Mouse (Mus musculus) testis, postnatal 10 days (tissue): ENCODE measurements around the gene Auts2.

Experiments
- DNase-seq: peaks from one replicate; pipeline ENCODE4 v3.0.0; 2021; ENCODE audit warnings: low spot score

Auts2 gene

DNA sequence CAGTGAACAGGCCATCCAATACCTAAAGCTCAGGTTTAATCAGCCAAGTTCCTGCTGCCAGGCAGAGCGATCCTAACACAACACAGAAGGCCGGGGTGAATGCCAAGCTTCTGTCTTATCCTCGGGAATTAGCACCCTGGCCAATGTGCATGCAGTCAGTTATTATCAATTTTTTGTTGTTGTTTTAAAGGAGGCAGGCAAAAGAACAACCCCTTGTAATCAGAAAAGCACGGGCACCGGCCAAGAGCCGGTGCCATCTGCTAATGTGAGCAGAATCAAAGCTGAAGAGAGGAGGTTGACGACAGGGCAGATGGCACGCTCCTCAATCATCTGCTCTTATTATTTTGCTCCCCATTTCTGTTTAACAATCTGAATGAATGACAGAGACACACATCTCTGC is 373.1 kb downstream of the Auts2 start:
- DNase-seq = no peak

DNA sequence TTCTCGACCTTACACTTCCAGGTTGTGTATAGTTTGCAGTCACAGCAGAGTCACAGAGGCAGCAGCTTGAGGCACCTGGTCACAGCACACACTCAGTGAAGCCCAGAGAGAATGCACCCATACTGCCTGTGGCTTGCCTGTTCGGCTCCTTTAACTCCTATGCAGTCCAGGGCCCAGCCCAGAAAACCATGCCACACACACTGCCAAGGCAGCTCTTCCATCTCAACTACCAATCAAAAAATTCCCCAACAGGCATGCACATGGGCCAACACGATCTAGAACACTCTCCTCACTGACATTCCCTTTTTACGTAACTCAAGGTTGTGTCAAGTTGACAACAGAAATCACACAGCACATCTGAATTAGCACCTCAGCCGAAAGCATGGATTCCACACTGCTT is 374.3 kb downstream of the Auts2 start:
- DNase-seq = no peak

DNA sequence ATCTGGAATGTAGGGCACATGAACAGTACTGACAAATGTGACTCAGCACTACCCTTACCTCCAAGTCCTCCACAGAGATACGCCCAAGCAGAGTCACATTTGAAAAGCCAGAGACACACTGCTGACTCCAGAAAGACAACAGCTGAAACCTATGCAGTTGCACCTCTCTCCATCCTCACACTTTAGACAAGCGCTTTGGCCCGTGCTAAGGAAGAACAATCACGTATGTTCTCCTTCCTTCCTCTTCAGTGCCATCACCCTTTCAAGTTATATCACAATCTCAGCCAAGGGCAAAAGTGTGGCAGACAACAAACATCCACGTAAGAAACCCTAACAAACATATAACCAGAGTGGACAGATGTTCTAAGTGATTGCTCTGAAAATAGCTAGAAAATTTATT is 374.9 kb downstream of the Auts2 start:
- no peak for DNase-seq

DNA sequence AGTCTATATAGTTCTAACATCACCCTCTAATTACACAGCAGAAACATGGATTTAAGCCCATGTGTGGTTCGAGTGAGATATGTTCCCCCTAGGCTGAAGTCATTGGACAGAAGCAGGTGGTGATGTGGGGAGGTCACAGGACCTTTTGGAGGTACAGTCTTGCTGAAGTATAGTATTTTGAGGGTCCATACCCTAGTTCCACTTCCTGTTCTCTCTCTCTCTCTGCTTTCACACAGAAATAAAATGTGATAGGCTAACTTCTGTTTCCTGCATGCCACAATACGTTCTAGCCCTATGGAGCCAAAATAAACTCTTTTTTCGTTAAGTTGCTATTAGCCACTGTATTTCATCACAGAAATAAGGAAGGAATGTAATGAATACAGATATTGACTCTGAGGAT is 376.6 kb downstream of the Auts2 start:
- DNase-seq = no peak

DNA sequence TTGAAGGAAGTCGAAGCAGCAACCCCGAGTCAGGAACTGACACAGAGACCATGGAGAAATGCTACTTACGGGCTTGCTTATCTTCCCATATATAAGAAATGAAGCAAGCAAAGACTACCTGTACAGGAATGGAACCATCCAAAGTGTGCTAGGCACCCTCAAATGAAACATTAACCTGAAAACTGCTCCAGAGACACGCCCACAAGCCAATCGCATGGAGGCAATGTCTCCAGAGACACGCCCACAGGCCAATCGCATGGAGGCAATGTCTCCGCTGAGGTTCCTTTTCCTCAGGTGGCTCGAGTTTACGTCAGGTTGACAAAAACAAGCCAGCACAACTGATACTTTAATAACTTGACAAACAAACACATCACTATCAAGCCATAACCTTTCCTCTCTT is 379.2 kb downstream of the Auts2 start:
- no peak for DNase-seq

DNA sequence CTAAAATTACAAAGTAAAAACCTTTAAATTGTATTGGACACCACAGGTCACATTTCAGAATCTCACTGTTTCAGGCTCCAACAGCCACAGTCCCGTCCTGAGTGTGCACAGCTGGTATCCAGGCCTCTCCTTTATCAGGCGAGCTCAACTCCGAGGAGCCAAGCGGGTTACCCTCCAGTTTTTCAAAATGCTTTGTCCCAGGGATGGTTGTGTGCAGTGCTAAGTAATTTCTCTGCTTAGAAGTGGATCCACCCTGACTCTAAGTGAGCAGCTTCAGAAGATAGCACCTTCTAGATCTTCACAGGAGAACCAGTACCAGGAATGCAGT is 381.0 kb downstream of the Auts2 start:
- DNase-seq = no peak

DNA sequence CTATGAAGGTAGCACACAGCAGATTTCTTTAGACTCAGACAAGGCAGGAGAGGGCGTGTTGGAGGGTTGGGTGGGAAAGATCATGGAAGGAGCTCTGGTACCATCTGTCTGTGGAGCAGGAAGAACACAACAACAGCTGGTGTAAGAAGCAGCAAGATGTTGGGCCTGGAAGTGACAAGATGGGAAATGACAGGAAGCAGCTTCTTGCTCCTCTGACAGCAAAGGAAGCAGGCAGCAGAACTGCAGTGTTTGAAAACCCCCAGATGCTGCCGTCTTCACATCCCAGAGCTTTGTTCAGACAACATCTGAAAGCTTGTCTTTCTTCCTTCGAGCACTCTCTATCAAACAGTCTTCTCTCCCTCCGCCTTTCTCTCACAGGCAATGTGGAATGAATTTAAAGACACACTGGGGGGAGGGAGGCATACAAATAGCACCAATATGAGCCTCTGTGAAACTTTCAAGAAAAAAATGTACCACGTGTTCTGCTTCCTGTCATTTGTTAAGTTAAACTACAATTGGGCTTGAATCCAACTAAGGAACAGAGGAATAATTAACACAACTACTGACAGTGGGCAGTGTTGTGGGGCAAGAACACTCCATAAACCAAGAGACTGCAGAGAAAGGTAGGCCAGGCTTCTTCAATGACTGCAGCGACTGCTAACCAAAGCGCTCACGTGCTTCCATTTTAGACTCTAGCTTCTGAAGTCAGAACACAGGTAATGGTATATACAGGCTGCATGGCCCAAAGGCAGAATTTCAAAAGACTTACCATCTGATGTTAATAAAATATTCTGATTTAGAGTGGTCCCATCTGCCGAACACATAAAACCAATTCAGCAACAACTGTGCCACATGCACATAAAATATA is 381.6 kb downstream of the Auts2 start:
- DNase-seq = no peak

DNA sequence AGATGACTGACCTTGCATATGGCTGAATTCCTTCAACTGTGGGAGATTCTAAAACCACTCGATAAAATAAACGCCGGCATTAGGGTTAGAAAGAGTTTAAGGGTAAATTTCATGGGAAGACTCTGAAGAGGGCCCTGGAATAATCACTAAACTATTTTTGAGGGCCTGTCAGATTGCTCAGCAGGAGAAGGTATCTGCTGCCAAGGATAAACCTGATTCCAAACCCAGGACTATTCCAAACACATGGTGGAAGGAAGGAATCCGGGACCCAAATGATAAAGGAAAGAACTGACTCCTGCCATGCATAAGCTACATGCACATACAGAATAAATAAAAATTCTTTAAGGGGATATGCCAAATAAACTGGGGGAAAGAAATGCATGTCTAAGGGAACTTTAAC is 399.0 kb downstream of the Auts2 start:
- no peak for DNase-seq

DNA sequence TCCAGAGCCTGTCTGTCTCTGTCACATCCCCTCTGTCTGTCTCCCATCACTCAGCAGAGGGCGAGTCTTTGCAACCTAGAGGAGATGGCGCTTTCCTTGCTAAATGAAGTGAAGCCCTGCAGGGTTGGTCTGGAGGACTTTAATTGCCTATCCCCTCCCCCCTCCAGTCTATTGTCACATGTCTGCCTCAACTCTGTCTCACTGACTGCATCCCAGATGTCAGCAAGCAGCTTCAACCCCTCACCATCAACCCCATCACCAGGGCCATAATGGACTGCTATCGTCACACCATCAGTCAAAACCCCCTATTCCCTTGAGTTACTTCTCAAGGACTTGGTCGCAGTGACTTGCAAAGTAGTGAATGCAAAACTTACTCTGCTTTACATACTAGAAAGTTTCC is 402.3 kb downstream of the Auts2 start:
- DNase-seq = no peak

DNA sequence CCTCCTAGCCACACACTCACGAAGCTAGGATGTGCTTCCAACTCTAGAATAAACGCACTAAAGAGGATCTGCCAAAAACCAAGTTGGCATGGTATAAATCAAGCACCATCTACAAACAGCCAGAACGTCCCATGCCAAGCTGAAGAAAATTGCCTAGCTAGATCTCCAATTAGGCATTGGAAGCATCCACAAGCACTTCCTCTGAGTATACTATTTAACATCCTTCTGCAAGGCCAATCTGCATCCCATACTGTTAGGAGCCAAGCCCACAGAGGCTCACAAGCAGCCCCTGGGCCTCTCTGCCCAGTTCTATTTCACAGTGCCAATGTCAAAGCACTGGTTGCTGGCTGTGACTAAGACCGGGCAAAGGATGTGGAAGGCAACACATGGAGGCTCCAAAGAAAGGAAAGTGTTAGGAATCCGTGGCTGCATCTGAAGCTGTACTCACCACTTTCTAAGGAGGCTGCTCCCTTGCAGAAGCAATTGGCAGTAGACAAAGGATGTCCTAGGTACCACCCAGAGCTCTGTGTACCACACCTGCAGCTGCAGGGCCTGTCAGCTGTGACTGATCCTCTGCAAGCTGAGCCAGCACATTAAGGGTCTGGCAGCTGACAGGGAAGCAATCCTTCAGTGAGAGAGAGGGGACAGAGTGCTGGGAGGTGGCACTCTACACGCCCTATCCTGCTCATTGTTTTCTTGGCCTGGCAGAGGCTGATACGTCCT is 407.0 kb downstream of the Auts2 start:
- DNase-seq = no peak

DNA sequence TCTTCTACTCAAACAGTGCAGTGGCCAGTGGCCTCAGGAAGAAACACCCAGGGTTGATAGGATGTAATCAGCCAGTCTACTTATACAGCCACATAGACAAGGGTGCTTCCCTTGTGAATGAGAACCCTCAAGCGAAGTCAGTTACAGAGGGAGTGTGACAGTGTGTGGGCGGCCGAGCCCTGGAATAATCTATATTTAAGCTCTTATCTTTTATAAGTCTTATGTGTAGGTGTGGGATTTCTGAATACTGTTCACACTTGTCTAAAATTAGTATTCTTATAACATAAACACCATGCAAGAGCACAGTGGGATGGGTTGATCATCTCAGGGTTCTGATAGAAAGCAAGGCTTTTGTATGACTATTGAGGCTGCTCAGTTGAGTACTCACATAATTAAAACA is 411.2 kb downstream of the Auts2 start:
- no peak for DNase-seq

DNA sequence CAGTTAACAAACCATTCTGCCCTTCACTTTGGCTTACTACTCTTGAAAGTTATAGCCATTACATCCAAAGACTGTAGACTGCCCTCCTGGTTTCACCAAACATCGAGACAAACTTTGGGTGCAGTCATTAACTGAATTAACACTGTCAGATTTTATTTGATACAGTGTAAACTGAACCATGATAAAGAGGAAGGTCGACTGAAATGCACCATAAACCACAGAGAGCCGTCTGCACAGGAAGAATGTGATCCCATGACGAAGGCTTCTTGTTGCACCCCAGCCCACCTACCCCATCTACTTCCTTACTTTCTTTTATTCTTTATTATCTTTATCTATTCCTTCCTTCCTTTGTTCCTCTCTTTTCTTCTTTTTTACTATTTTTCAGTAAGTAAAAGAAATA is 412.6 kb downstream of the Auts2 start:
- no peak for DNase-seq

DNA sequence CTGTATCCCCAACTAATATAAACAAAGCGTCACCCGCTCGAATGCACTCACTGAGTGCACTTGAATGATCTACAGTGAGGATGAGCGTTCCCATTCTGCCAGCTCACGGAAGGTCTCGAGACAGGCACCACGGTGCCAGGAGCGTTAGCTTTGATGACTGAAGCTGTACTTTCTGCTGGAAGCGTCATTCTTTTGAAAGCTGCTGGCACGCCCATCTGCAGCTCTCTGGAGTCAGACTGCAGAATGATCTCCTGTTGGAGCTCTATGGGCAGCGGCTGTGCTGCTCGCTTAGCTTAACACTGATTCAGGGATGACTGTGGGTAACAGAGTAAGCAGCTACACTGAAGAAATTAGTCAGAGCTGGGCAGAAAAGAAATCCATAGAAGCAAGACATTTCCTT is 416.5 kb downstream of the Auts2 start:
- DNase-seq = no peak

DNA sequence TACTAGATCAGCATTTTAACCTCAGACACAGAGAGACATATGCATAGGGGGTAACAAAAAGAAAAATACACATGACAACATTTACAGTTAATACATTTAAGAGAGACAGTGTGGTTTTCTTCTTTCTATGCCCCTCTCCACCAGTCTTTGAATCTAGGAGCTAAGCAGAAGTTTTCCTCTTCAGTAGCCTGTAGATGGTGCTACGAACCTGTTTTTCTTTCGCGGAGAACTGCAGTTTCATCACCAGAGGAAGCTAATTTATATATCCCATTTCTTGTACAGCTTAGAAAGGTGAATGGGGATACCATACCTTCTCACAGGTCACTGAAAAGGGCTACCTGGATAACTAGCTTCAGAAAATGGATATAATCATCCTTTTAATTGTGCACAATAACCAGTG is 427.5 kb downstream of the Auts2 start:
- no peak for DNase-seq

DNA sequence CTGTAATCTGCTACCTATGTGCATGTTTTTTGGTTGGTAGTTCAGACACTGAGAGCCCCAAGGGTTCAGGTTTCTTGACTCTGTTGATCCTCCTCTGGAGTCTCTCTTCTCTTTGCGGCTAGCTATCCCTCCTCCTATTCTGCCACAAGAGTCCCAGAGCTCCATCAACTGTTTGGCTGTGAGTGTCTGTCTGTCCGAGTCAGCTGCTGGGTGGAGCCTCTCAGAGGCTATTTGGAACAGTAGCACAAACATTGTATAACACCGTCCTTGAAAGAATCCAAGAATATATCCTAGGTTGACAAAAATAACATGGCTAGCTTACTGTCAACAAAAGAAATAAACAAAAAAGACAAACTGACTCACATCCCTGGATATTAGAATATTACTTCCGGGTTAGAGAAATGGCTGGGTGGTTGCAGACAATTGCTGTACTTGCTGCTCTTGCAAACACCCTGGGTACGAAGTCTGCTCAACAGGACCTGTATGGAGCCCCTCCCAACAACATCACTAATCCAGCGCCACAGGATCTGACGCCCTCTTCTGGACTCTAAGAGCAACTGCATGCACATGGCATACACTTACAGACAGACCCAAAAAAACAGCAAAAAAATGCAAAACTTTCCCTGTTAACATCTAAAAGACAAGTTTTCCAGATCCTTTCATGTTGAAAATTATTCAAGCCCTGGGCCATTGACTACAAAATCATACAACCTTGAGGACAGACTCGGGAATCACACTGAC is 428.4 kb downstream of the Auts2 start:
- DNase-seq = no peak

DNA sequence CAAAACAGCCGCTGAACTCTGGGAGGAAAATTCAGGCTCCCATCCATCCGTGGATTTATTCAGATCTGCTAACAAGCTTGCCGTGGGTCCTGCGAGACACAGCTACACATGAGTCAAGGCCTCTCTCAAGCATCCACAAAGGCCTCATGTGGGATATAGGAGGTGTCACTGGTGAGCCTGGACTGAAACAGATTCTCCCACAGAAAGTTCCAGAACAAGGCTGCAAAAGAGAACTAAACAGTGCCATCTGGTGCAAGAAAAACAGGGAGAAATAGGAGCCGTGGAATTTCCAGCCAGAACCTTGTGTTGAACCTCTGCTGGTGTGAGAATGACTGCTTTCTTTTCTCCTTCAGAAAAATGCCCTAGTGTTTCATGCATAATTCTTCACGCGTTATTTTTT is 429.7 kb downstream of the Auts2 start:
- DNase-seq = no peak

DNA sequence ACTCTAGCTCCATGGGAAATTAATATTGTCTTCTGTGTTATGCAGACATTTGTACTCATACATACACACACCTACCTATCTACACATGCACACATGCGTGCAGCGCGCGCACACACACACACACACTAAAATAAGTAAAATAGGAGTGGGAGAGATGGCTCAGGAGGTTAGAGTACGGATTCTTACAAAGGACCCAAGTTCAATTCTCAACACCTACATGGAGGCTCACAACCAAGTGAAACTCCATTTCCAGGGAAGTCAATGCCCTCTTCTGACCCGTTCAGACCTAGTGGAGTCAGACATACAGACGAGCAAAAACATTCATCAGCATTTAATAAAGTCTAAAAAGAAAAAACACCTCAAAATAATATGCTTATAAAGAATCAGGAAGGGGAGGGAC is 430.5 kb downstream of the Auts2 start:
- no peak for DNase-seq

DNA sequence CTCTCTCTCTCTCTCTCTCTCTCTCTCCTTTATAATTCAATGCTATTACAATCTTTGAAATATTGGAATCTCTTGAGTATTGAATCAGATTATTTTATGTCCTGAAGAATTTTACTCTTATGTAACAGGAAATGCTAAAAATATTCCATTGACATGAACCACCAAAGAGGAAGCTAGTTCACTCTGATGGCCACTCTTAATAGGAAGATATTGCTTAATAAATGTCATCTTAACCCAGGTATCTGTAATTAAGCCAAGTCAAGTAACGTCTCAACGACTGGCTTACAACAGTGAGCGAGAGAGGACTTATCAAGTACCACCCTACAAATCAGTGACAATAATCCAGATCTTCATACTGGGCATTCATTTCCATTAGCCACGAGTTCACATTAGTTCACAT is 440.7 kb downstream of the Auts2 start:
- no peak for DNase-seq

DNA sequence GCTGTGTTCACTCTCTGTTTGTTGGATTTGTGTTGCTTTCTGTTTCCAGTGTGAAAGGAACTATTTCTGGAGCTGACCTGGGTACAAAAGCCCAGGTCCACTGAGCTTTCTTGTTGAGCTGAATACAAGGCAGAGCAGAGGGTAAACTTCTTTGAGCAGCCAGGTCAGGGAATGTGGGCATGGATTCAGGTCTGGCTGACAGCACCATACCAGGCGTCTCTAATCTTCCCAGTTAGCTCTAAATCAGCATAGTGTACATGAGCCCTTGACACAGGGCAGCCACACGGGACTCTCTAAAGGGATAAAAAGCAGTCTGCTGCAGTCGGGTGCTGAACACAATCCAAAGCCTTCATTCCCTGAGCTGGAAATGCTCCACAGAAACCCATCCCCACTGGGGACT is 444.7 kb downstream of the Auts2 start:
- DNase-seq = no peak

DNA sequence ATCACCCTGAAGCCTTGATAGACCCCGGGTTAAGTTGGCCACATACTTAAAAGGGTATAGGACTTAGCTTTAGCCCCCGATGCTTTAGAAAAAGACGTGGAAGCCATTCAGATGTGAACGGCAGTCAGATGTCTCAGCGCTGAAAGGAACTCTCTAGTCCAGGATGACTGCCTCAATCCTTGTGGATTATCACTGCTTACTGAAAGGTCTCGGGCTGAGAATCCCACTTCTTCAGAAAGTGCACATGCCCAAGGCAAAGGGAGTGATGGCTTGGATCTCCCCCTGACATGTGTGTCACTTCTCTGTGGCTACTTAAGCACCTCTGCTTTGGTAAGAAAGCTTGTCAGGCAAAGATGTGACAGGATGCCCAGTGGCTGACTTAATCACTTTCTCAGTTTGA is 450.4 kb downstream of the Auts2 start:
- DNase-seq = no peak

DNA sequence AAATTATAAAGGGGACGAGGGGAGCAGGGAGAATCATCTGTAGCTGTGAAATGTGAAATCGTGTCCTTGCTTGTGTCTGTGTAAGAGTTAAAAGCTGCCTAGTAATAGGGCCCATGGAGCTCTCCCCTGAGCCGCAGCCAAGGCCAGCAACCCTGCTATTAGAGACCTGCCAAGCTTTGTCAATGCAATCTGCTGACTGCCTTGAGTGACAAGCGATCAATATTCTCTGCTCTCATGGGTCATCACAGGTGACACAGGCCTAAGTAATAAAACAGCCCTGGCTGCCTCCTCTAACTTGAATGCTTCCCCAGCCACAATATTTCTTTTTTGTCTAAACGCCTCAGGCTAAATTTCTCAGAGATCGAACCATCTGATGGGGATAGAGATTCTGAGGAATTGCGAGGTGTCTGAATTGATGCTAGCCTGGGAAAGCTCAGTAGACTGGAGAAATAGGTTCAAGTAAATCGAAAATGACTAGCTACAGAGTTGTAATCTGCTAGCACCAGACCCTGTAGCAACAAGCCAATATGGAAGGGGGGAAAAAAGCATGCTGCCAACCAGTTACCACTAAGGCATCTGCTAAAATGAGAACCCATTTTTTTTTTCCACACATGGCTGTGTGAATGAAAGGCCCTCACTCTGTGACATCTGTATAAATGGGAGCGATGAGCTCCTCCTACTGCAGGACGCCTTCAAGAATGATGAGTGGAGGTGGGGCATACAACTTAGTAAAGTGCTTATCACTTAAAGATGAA is 453.5 kb downstream of the Auts2 start:
- no peak for DNase-seq

DNA sequence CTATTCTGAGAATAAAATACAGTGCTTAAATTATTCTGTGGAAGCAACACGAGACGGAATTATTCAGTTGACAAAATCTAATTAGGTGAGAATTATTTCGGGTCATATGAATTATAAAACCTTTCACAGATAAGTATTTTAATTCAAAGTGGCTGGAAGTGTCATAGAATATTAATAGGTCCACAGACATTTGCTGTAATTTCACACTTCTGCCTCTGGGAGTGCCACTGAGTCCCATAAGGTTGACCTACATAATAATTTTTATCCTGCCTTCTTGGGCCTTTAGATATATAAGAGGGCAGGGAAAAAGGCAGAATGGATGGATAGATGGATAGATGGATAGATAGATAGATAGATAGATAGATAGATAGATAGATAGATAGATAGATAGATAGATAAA is 454.6 kb downstream of the Auts2 start:
- DNase-seq = no peak
